Mouse (Mus musculus) neural tube, embryonic 13.5 days (tissue): ENCODE results near the gene Ralgapa1. TPM values are rescaled to one million over a fixed set of nuclear protein-coding genes. Genes with fewer than 3 reads are reported as not detected.
"Not testable (repeated sequence)": the region's sequence is repeated elsewhere in the genome, so short reads cannot be mapped to it uniquely, and the experiment has no call there.

ENCODE experiments used
- ATAC-seq: fragments of 200-750 bp; cut with Nextera tagmentation; 2 replicates; pipeline ENCODE4 v1.8.0; 2017; ENCODE audit warnings: low read depth, mild to moderate bottlenecking, moderate TSS enrichment, moderate library complexity
- H3K27ac ChIP-seq: fragments of 300-500 bp; sonication (generic); replicated peaks from 2 replicates; pipeline ENCODE4 v1.5.1; 2015; ENCODE audit warnings: moderate library complexity, mild to moderate bottlenecking, inconsistent platforms
- H3K27me3 ChIP-seq: fragments of 300-500 bp; sonication (generic); 2 replicates; pipeline ENCODE4 v1.6.1; 2015; ENCODE audit warnings: mild to moderate bottlenecking, inconsistent platforms
- H3K36me3 ChIP-seq: fragments of 300-500 bp; sonication (generic); 2 replicates; pipeline ENCODE4 v1.6.1; 2015; ENCODE audit warnings: mild to moderate bottlenecking, inconsistent platforms
- H3K4me1 ChIP-seq: fragments of 300-500 bp; sonication (generic); replicated peaks from 2 replicates; pipeline ENCODE4 v1.6.1; 2015; ENCODE audit warnings: inconsistent platforms
- H3K4me2 ChIP-seq: fragments of 300-500 bp; sonication (generic); 2 replicates; pipeline ENCODE4 v1.6.1; 2015; ENCODE audit warnings: inconsistent platforms, mild to moderate bottlenecking, moderate library complexity
- H3K4me3 ChIP-seq: fragments of 300-500 bp; sonication (generic); 2 replicates; pipeline ENCODE4 v1.5.1; 2015; ENCODE audit warnings: mild to moderate bottlenecking, inconsistent platforms
- H3K9ac ChIP-seq: fragments of 300-500 bp; sonication (generic); 2 replicates; pipeline ENCODE4 v1.6.1; 2015; ENCODE audit warnings: moderate library complexity, mild to moderate bottlenecking, inconsistent platforms
- H3K9me3 ChIP-seq: fragments of 300-500 bp; sonication (generic); 2 replicates; pipeline ENCODE4 v1.6.1; 2016; ENCODE audit warnings: inconsistent platforms
- WGBS: fragments of 180-500 bp; shearing (Covaris S2); methylation state at CpG from one replicate; pipeline ENCODE4 v1.1.7; 2015; 5-methylcytosine and 5-hydroxymethylcytosine counted together
- polyA plus RNA-seq: library from polyadenylated mRNA; unstranded; fragments of >200 nt; fragmentation: Nextera tagmentation; extraction: Ambion mirVana; gene quantifications from 2 replicates; pipeline ENCODE4 v1.2.1, GENCODE M21; 2015

Ralgapa1 gene
- polyA plus RNA-seq, 1 experiment from 2014 or later, result 21.0 TPM

- WGBS, result 81% methylated on average over 4 of the region's 4 CpGs
- H3K36me3 ChIP-seq, ATAC-seq, H3K9ac ChIP-seq, H3K9me3 ChIP-seq, H3K27ac ChIP-seq, H3K4me1 ChIP-seq, H3K4me3 ChIP-seq, H3K4me2 ChIP-seq, H3K27me3 ChIP-seq: not testable (repeated sequence)
These were observed 26.5 kb downstream of the Ralgapa1 start for GRCm38 (mm10) chr12:55794485-55794884.

DNA sequence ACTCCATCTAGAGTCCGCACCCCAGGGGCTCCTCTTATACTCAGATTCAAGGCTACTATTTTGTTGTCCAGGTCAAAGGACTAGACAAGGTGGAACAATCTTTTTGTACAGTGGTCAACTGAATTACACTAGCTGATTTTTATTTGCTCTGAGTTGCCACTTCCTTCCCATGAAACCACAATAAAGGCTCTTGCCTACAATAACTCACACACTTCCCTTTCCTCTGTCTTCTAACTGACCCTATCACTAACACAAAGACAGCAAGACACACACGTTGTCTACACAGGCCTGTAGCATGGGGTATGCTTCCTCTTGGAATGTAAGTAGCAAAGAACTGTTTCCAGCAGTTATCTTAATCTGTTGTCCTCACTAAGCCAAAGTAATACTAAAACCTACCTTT lies 35.7 kb downstream of the Ralgapa1 start:
- Histone ChIP-seq H3K9ac (no peak overlapping the region), H3K36me3 (peaks cover 37% of the 10 kb centered on the region), H3K27me3 (no peaks in the 10 kb centered on the region), H3K4me1 (no peaks in the 10 kb centered on the region), H3K4me3 (no peak overlapping the region), H3K4me2 (no peak overlapping the region), H3K9me3 (no peaks in the 10 kb centered on the region), H3K27ac (no peak overlapping the region)
- no peak for ATAC-seq
- WGBS, result 72% methylated on average over 2 of the region's 2 CpGs

DNA sequence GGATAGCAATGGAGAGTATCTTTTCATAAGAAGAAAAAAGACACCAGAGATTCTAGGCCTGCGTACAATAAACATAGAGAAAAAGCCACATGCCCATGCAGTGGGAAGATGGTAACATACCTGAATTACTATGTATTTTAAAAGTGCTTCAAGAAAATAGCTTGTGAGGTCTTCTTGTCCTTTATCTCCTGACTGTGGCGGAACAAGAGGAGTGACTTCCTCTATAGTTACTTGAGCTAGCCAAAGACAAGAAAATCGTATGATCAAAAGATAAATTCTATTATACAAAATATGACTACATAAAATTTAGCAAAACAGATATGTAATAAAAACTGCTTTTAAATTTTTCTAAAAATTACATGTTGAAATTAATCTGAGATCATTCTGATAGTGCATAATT lies 38.3 kb downstream of the Ralgapa1 start:
- no peak for ATAC-seq
- Histone ChIP-seq H3K27ac (no peak overlapping the region), H3K4me2 (no peak overlapping the region), H3K4me1 (no peaks in the 10 kb centered on the region), H3K27me3 (no peaks in the 10 kb centered on the region), H3K9ac (no peak overlapping the region), H3K9me3 (no peaks in the 10 kb centered on the region), H3K36me3 (peaks cover 31% of the 10 kb centered on the region), H3K4me3 (no peak overlapping the region)
- 93% methylated on average over 3 of the region's 3 CpGs for WGBS

GRCm38 (mm10) chr12:55778301-55778700 lies 42.7 kb downstream of the Ralgapa1 start:
- Histone ChIP-seq H3K4me2 (no peak overlapping the region), H3K36me3 (peaks cover 24% of the 10 kb centered on the region), H3K9me3 (no peaks in the 10 kb centered on the region), H3K9ac (no peak overlapping the region), H3K4me3 (no peak overlapping the region), H3K27ac (no peak overlapping the region), H3K27me3 (no peaks in the 10 kb centered on the region), H3K4me1 (no peaks in the 10 kb centered on the region)
- WGBS, result 97% methylated on average over 2 of the region's 2 CpGs
- no peak for ATAC-seq

- H3K36me3 ChIP-seq, result peaks cover 25% of the 10 kb centered on the region
- no peak overlapping the region for H3K4me3 ChIP-seq
- no peak for ATAC-seq
These were observed 43.6 kb downstream of the Ralgapa1 start for GRCm38 (mm10) chr12:55777356-55777755.

GRCm38 (mm10) chr12:55774316-55774715 lies 46.7 kb downstream of the Ralgapa1 start:
- ATAC-seq, result no peak
- H3K9ac ChIP-seq, result no peak overlapping the region
- 85% methylated on average over 3 of the region's 3 CpGs for WGBS
- no peaks in the 10 kb centered on the region for H3K27me3 ChIP-seq
- peaks cover 27% of the 10 kb centered on the region for H3K36me3 ChIP-seq
- H3K4me1 ChIP-seq, result no peaks in the 10 kb centered on the region
- no peak overlapping the region for H3K27ac ChIP-seq
- H3K4me3 ChIP-seq, result no peak overlapping the region
- H3K4me2 ChIP-seq, result no peak overlapping the region
- H3K9me3 ChIP-seq, result no peaks in the 10 kb centered on the region

More at GRCm38 (mm10) chr12:55777356-55777755, 43.6 kb downstream of the Ralgapa1 start:
- no peak overlapping the region for H3K9ac ChIP-seq
- no peaks in the 10 kb centered on the region for H3K9me3 ChIP-seq
- H3K27me3 ChIP-seq, result no peaks in the 10 kb centered on the region
- H3K4me2 ChIP-seq, result no peak overlapping the region
- no peak overlapping the region for H3K27ac ChIP-seq
- H3K4me1 ChIP-seq, result no peaks in the 10 kb centered on the region

GRCm38 (mm10) chr12:55720319-55720718 lies 100.6 kb downstream of the Ralgapa1 start:
- H3K4me1 ChIP-seq, result no peaks in the 10 kb centered on the region
- ATAC-seq, result no peak
- H3K36me3 ChIP-seq, result peaks cover 43% of the 10 kb centered on the region
- no peaks in the 10 kb centered on the region for H3K9me3 ChIP-seq
- no peak overlapping the region for H3K9ac ChIP-seq
- H3K4me3 ChIP-seq, result no peak overlapping the region
- H3K27ac ChIP-seq, result no peak overlapping the region
- no peak overlapping the region for H3K4me2 ChIP-seq
- H3K27me3 ChIP-seq, result no peaks in the 10 kb centered on the region
- WGBS, result 79% methylated on average over 1 of the region's 1 CpGs

DNA sequence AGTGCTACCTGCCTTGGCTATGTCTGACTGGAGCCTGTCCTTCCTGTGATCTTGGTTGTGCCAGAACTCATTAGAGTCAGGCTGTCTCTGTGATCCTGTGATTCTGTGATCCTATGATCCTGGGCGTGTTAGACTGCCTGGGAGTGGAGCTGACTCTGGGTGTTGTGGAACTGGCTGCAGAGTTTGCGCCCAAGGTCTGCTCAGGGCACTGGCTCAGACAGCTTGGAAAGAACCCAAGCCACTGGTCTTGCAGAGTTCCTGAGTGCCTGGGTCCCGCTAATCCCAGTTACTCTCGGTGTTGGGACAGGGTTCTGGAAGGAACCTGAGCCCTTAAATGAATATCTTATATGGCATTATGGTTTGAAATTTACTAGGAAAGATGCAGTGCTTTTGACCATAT lies 115.1 kb downstream of the Ralgapa1 start:
- Histone ChIP-seq H3K9me3 (no peaks in the 10 kb centered on the region), H3K36me3 (peaks cover 47% of the 10 kb centered on the region), H3K4me1 (no peaks in the 10 kb centered on the region), H3K4me3 (no peak overlapping the region), H3K9ac (no peak overlapping the region), H3K27ac (no peak overlapping the region), H3K27me3 (no peaks in the 10 kb centered on the region), H3K4me2 (no peak overlapping the region)
- ATAC-seq, result no peak
- 97% methylated on average over 4 of the region's 4 CpGs for WGBS

GRCm38 (mm10) chr12:55666699-55667098 lies 154.3 kb downstream of the Ralgapa1 start:
- no peak overlapping the region for H3K27ac ChIP-seq
- no peaks in the 10 kb centered on the region for H3K4me1 ChIP-seq
- no peak overlapping the region for H3K4me3 ChIP-seq
- 85% methylated on average over 6 of the region's 6 CpGs for WGBS
- no peak for ATAC-seq
- H3K36me3 ChIP-seq, result peaks cover 25% of the 10 kb centered on the region
- H3K9me3 ChIP-seq, result no peaks in the 10 kb centered on the region
- no peak overlapping the region for H3K4me2 ChIP-seq
- no peak overlapping the region for H3K9ac ChIP-seq
- H3K27me3 ChIP-seq, result no peaks in the 10 kb centered on the region

DNA sequence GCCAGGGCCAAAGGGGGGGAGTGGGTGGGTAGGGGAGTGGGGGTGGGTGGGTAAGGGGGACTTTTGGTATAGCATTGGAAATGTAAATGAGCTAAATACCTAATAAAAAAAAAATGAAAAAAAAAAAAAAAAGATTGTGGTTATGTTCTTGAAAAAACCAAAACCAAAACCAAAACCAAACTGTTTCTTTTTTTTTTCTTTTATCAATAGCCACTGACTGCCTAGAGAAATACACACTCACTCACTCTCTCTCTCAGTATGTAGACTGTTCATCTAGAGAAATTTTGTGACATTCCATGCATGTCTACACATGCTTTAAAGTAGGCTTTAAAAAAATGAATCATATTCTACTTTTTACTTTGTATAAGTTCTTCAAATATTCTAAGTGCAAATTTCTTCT lies 157.8 kb downstream of the Ralgapa1 start:
- not testable (repeated sequence) for H3K4me2 ChIP-seq, H3K27ac ChIP-seq, H3K9me3 ChIP-seq, ATAC-seq, H3K4me3 ChIP-seq, H3K9ac ChIP-seq, H3K27me3 ChIP-seq, H3K4me1 ChIP-seq
- peaks cover 32% of the 10 kb centered on the region for H3K36me3 ChIP-seq

GRCm38 (mm10) chr12:55648011-55648525 lies 172.9 kb downstream of the Ralgapa1 start:
- WGBS, result 86% methylated on average over 7 of the region's 7 CpGs
- Histone ChIP-seq H3K4me2 (no peak overlapping the region), H3K36me3 (no peaks in the 10 kb centered on the region), H3K4me1 (no peaks in the 10 kb centered on the region), H3K9me3 (no peaks in the 10 kb centered on the region), H3K27me3 (no peaks in the 10 kb centered on the region), H3K4me3 (no peak overlapping the region), H3K9ac (no peak overlapping the region), H3K27ac (no peak overlapping the region)
- no peak for ATAC-seq

GRCm38 (mm10) chr12:55626711-55627110 lies 194.3 kb downstream of the Ralgapa1 start:
- Histone ChIP-seq H3K27me3 (no peaks in the 10 kb centered on the region), H3K9ac (no peak overlapping the region), H3K36me3 (no peaks in the 10 kb centered on the region), H3K27ac (no peak overlapping the region), H3K4me2 (no peak overlapping the region), H3K9me3 (no peaks in the 10 kb centered on the region), H3K4me3 (no peak overlapping the region), H3K4me1 (peaks cover 6% of the 10 kb centered on the region)
- 34% methylated on average over 4 of the region's 4 CpGs for WGBS
- no peak for ATAC-seq

DNA sequence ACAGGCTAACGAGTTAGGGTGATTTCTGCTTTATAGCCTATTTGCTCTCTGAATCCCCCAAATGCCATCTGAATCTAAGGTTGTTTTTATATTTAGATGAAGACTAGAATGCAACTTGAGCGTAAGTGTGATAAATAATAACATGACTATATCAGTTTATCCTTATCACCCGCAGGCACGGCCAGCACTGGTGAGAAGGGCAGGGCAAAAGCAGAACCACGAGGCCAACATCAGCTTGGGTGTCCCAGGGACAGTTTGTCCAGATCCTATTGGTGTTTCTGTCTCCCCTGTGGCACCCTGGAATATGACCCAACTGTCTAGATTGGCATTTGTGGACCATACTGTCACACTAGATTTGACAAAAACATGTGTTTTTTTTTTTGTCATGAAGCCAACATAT lies 197.7 kb downstream of the Ralgapa1 start:
- Histone ChIP-seq H3K9ac (no peak overlapping the region), H3K9me3 (no peaks in the 10 kb centered on the region), H3K4me2 (no peak overlapping the region), H3K36me3 (no peaks in the 10 kb centered on the region), H3K4me3 (no peak overlapping the region), H3K27me3 (no peaks in the 10 kb centered on the region), H3K27ac (no peak overlapping the region), H3K4me1 (peaks cover 6% of the 10 kb centered on the region)
- WGBS, result 81% methylated on average over 5 of the region's 5 CpGs
- no peak for ATAC-seq
